Mouse (Mus musculus): Measurements from ENCODE around the gene Cdk15. TPM values are rescaled to one million over a fixed set of nuclear protein-coding genes. Genes with fewer than 3 reads are reported as not detected.
A peak's percentile ranks its signal among the peaks of the same experiment; 100 is the strongest.

The Cdk15 gene
- polyA plus RNA-seq, 1 experiment from 2014 or later = 0.32 TPM

DNA sequence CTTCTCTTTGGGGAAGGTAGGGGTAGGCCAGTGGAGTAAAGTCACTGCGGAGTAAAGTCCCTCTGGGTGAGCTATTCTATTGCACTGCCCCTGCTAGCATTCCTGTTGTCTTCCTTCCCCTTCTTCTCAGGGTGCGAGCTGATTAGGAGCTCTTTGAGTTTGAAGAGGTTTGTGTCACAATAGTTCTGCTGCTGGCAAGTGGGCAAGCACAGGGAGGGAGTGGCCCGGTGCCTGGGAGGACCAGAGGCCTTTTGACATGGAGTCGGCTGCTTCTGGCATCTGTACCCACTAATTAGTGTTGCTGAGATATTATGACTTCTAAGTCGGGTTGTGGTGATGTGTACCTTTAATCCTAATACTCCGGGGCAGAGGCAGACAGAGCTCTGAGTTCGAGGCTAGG lies 124.8 kb downstream of the Cdk15 start:
- ATAC-seq (replicated peaks; ENCODE audit: low FRiP score, low TSS enrichment, low read depth) = no peak
- H3K27me3 ChIP-seq (replicated peaks; ENCODE audit: control insufficient read depth, insufficient read depth, low read length) = no peaks in the 10 kb centered on the region
- 79% methylated on average over 7 of the region's 7 CpGs for WGBS
- no peak for DNase-seq (ENCODE audit: low spot score)
- no peak overlapping the region for H3K27ac ChIP-seq (ENCODE audit: low read depth)
- H3K4me1 ChIP-seq (replicated peaks; ENCODE audit: control insufficient read depth, insufficient read depth, low read length) = 0 out of 2 replicates have a peak, but pooled peaks cover under 1% of the 10 kb centered on the region
- H3K4me2 ChIP-seq (ENCODE audit: low read length) = no peak overlapping the region
- H3K9ac ChIP-seq (ENCODE audit: low read length) = no peak overlapping the region
- H3K36me3 ChIP-seq (ENCODE audit: control insufficient read depth, insufficient read depth, low read length) = no peaks in the 10 kb centered on the region
- H3K4me3 ChIP-seq (ENCODE audit: low read depth, low read length) = no peak overlapping the region
- no peaks in the 10 kb centered on the region for H3K9me3 ChIP-seq (ENCODE audit: control insufficient read depth, low read length)

DNA sequence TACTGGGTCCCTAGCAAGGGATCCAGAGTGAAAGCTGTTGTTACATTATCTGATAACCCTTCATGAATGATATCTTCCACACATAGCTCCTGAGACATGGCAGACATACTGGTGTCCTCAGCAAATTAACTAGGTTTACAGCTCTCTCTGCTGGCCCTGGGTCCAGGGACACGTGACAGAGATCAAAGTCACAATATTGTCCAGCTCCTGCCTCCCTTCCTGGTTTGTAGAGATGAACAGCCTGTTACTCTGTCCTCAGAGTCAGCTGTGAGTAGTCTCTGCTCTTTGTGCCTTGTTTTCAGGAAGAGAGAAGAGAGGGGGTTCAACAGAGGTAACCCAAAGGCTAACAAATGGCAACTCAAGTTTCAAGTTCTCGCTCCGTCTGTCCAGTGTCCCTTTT lies 125.8 kb downstream of the Cdk15 start:
- Histone ChIP-seq H3K36me3 (ENCODE audit: control insufficient read depth, insufficient read depth, low read length) (no peaks in the 10 kb centered on the region), H3K27me3 (replicated peaks; ENCODE audit: control insufficient read depth, insufficient read depth, low read length) (no peaks in the 10 kb centered on the region), H3K4me1 (replicated peaks; ENCODE audit: control insufficient read depth, insufficient read depth, low read length) (no peaks in the 10 kb centered on the region), H3K9me3 (ENCODE audit: control insufficient read depth, low read length) (no peaks in the 10 kb centered on the region), H3K4me2 (ENCODE audit: low read length) (no peak overlapping the region), H3K4me3 (ENCODE audit: low read depth, low read length) (no peak overlapping the region), H3K27ac (ENCODE audit: low read depth) (no peak overlapping the region), H3K9ac (ENCODE audit: low read length) (no peak overlapping the region)
- ATAC-seq (replicated peaks; ENCODE audit: low FRiP score, low TSS enrichment, low read depth) (no peak), DNase-seq (ENCODE audit: low spot score) (no peak)
- WGBS = 80% methylated on average over 3 of the region's 3 CpGs

DNA sequence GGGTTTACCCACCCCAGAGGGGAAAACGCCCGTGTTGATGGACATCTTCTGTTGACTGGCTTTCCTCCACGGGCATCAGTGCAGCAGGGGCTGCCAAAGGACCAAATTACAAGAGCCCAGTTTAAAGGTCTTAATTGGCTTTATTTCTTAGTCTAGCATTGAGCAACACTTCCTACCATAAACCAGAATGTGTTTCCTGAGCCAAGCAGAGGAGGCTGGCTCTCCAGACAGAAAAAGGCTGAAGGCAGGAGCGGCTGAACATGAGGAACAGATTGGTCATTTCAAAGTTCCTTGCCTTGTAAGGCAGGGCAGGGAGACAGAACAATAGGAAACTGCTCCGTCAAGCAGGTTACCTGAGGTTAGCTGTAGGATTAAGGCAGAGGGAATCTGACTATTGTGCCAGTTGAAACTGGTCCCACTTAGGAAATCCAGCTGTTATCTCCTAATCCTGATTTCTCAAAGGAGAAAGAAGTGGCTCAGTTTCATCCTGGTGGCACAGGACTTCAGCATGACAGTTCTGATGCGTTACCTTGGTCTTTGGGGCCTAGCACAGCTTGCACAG lies 126.4 kb downstream of the Cdk15 start:
- WGBS = 75% methylated on average over 6 of the region's 6 CpGs
- no peak overlapping the region for H3K4me2 ChIP-seq (ENCODE audit: low read length)
- no peak overlapping the region for H3K9ac ChIP-seq (ENCODE audit: low read length)
- no peak overlapping the region for H3K4me3 ChIP-seq (ENCODE audit: low read depth, low read length)
- no peak overlapping the region for H3K27ac ChIP-seq (ENCODE audit: low read depth)
- ATAC-seq (replicated peaks; ENCODE audit: low FRiP score, low TSS enrichment, low read depth) = no peak
- DNase-seq (ENCODE audit: low spot score) = no peak
- H3K27me3 ChIP-seq (replicated peaks; ENCODE audit: control insufficient read depth, insufficient read depth, low read length) = no peaks in the 10 kb centered on the region
- H3K4me1 ChIP-seq (replicated peaks; ENCODE audit: control insufficient read depth, insufficient read depth, low read length) = no peaks in the 10 kb centered on the region
- H3K36me3 ChIP-seq (ENCODE audit: control insufficient read depth, insufficient read depth, low read length) = no peaks in the 10 kb centered on the region
- H3K9me3 ChIP-seq (ENCODE audit: control insufficient read depth, low read length) = no peaks in the 10 kb centered on the region

DNA sequence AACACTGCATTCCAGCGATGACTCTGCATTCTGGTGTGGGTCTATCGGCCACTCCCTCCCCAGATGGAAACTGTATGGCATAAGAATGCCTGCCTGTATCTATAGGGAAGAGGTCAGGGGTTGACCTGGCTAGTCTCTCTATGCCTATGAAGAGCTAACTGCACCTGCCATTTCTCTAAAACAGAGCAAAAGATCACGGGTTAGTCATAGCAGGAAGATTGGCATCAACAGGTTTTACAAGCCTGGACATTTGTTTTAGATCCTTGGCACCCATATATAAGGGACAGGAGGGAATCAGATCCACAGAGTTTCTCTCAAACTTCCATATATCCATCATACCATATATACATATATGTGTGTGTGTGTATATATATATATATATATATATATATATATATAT lies 127.7 kb downstream of the Cdk15 start:
- no peaks in the 10 kb centered on the region for H3K9me3 ChIP-seq (ENCODE audit: control insufficient read depth, low read length)
- H3K4me2 ChIP-seq (ENCODE audit: low read length) = no peak overlapping the region
- no peaks in the 10 kb centered on the region for H3K27me3 ChIP-seq (replicated peaks; ENCODE audit: control insufficient read depth, insufficient read depth, low read length)
- WGBS = 86% methylated on average over 3 of the region's 3 CpGs
- H3K9ac ChIP-seq (ENCODE audit: low read length) = no peak overlapping the region
- DNase-seq (ENCODE audit: low spot score) (no peak), ATAC-seq (replicated peaks; ENCODE audit: low FRiP score, low TSS enrichment, low read depth) (no peak)
- H3K4me1 ChIP-seq (replicated peaks; ENCODE audit: control insufficient read depth, insufficient read depth, low read length) = no peaks in the 10 kb centered on the region
- no peak overlapping the region for H3K27ac ChIP-seq (ENCODE audit: low read depth)
- no peaks in the 10 kb centered on the region for H3K36me3 ChIP-seq (ENCODE audit: control insufficient read depth, insufficient read depth, low read length)
- H3K4me3 ChIP-seq (ENCODE audit: low read depth, low read length) = no peak overlapping the region

DNA sequence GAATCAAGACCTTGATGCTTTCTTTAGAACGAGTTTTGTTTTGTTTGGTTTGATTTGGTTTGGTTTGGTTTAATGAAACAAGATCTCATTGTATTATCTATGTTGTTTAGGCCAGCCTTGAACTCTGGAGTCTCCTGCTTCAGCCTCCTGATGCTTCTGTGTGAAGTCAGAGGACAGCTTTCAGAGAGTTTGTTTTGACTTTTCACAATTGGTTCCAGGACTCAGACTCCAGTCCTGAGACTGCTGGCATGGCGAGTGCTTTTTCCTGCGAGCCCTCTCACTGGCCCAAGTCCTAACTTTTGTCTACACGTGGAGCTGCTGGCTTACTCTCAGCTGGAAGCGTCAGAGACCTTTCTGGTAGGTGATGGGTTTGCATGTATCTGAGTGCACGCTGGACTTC lies 128.9 kb downstream of the Cdk15 start:
- no peak overlapping the region for H3K27ac ChIP-seq (ENCODE audit: low read depth)
- no peak for ATAC-seq (replicated peaks; ENCODE audit: low FRiP score, low TSS enrichment, low read depth)
- no peaks in the 10 kb centered on the region for H3K9me3 ChIP-seq (ENCODE audit: control insufficient read depth, low read length)
- H3K9ac ChIP-seq (ENCODE audit: low read length) = no peak overlapping the region
- H3K27me3 ChIP-seq (replicated peaks; ENCODE audit: control insufficient read depth, insufficient read depth, low read length) = no peaks in the 10 kb centered on the region
- H3K4me1 ChIP-seq (replicated peaks; ENCODE audit: control insufficient read depth, insufficient read depth, low read length) = no peaks in the 10 kb centered on the region
- WGBS = 82% methylated on average over 6 of the region's 6 CpGs
- no peaks in the 10 kb centered on the region for H3K36me3 ChIP-seq (ENCODE audit: control insufficient read depth, insufficient read depth, low read length)
- no peak overlapping the region for H3K4me3 ChIP-seq (ENCODE audit: low read depth, low read length)
- no peak for DNase-seq (ENCODE audit: low spot score)
- no peak overlapping the region for H3K4me2 ChIP-seq (ENCODE audit: low read length)

DNA sequence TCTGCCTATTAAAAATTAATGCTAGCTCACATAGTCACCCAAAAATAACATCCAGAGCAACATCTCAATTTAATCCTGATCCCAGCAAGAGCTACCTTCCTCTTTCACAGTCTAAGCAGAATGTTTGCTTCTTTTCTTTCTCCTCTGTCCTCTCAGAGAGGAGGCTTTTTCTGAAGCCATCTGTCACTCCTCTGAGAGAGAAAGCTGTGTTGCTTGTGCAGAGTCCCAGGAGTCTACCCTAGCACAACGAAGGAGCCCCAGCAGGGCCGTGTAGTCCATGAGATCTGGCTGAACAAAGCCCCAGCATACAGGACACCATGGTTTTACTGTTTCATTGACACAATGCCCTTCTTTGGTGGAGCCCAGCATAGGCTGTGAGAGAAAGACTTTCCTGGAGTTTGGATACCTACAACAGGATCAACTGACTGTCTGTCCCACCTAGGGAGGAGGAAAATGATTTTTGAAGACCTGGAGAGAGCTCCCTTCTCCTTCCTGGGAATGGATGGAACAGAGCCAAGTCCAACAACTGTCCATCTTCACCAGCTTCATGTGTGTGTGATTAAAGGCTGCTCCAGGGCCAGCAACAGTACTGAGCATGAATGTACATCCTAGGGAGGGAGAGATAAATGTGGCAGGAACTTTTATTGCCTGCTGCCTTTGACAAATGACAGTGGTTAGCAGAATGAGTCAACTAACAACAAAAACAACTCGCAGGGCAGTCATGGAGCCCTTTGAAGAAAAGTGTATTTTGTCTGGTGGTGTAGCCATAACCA lies 131.0 kb downstream of the Cdk15 start:
- WGBS = 43% methylated on average over 3 of the region's 3 CpGs
- Histone ChIP-seq H3K9me3 (ENCODE audit: control insufficient read depth, low read length) (no peaks in the 10 kb centered on the region), H3K9ac (ENCODE audit: low read length) (no peak overlapping the region), H3K4me3 (ENCODE audit: low read depth, low read length) (no peak overlapping the region), H3K4me1 (replicated peaks; ENCODE audit: control insufficient read depth, insufficient read depth, low read length) (no peaks in the 10 kb centered on the region), H3K4me2 (ENCODE audit: low read length) (no peak overlapping the region), H3K27ac (ENCODE audit: low read depth) (no peak overlapping the region), H3K36me3 (ENCODE audit: control insufficient read depth, insufficient read depth, low read length) (no peaks in the 10 kb centered on the region), H3K27me3 (replicated peaks; ENCODE audit: control insufficient read depth, insufficient read depth, low read length) (no peaks in the 10 kb centered on the region)
- no peak for DNase-seq (ENCODE audit: low spot score)
- no peak for ATAC-seq (replicated peaks; ENCODE audit: low FRiP score, low TSS enrichment, low read depth)

DNA sequence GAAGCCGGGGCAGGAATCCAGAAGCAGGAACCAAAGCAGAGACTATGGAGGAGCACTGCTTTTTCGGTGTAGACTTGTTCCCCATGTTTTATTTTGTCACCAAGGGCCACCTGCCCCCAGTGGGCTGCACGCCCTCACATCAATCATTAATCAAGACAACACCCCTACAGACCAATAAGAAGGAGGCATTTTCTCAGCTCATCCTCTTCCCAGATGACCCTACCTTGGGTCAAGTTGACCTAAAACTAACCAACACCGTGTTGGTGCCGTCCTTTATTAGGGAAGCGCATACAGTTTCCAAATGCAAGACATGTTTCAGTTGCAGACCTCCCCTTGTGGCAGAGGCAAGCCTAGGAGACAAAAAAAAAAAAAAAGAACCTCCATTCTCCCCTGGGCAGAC lies 132.5 kb downstream of the Cdk15 start:
- H3K27me3 ChIP-seq (replicated peaks; ENCODE audit: control insufficient read depth, insufficient read depth, low read length) = no peaks in the 10 kb centered on the region
- ATAC-seq (replicated peaks; ENCODE audit: low FRiP score, low TSS enrichment, low read depth) (no peak), DNase-seq (ENCODE audit: low spot score) (no peak)
- WGBS = 82% methylated on average over 6 of the region's 6 CpGs
- H3K9ac ChIP-seq (ENCODE audit: low read length) = no peak overlapping the region
- H3K4me1 ChIP-seq (replicated peaks; ENCODE audit: control insufficient read depth, insufficient read depth, low read length) = no peaks in the 10 kb centered on the region
- H3K36me3 ChIP-seq (ENCODE audit: control insufficient read depth, insufficient read depth, low read length) = no peaks in the 10 kb centered on the region
- no peak overlapping the region for H3K27ac ChIP-seq (ENCODE audit: low read depth)
- no peak overlapping the region for H3K4me2 ChIP-seq (ENCODE audit: low read length)
- H3K4me3 ChIP-seq (ENCODE audit: low read depth, low read length) = no peak overlapping the region
- no peaks in the 10 kb centered on the region for H3K9me3 ChIP-seq (ENCODE audit: control insufficient read depth, low read length)

DNA sequence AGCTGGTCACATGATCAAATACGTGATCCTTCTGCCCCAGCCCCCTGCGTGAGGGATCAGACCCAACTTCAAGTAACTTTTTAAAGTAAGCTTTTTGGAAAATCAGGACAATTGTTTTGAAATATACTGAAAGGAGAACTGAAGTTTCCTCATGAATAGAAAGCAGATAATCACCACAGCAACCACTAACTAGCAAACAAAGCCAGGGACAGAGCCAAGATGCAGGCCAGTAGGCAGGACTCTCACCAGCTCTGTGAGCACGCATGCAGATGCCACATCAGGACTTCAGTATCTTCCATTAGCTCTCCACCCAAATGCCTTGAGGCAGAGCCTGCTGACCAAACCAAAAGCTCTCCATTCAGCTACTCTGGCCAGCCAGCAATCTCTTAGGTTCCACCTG lies 135.0 kb downstream of the Cdk15 start:
- Histone ChIP-seq H3K27ac (ENCODE audit: low read depth) (no peak overlapping the region), H3K9me3 (ENCODE audit: control insufficient read depth, low read length) (no peaks in the 10 kb centered on the region), H3K4me3 (ENCODE audit: low read depth, low read length) (no peak overlapping the region), H3K27me3 (replicated peaks; ENCODE audit: control insufficient read depth, insufficient read depth, low read length) (no peaks in the 10 kb centered on the region), H3K36me3 (ENCODE audit: control insufficient read depth, insufficient read depth, low read length) (no peaks in the 10 kb centered on the region), H3K4me1 (replicated peaks; ENCODE audit: control insufficient read depth, insufficient read depth, low read length) (no peaks in the 10 kb centered on the region; the same call in 1 of the 2 replicates), H3K4me2 (ENCODE audit: low read length) (no peak overlapping the region), H3K9ac (ENCODE audit: low read length) (no peak overlapping the region)
- WGBS = 73% methylated on average over 3 of the region's 3 CpGs
- no peak for ATAC-seq (replicated peaks; ENCODE audit: low FRiP score, low TSS enrichment, low read depth)
- no peak for DNase-seq (ENCODE audit: low spot score)

DNA sequence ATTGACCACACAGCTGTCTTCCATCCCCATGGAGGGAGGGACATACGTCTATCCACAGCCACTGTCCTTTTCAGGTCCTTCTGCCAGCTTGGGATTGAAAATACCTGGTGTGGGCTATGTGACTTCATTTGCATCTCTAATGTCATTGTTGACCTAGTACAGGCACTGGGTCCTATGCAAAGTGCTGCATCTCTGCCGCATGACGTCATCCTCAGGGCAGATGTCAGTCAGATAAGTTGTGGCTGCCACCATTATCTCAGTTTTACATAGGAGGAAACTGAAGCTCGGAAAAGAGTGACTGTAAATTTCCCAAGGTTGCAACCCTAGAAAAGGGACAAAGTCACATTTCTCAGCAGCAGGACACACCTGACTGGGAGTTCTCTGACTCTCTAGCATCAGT lies 137.4 kb downstream of the Cdk15 start:
- no peak for DNase-seq (ENCODE audit: low spot score)
- no peak overlapping the region for H3K9ac ChIP-seq (ENCODE audit: low read length)
- 0 out of 2 replicates have a peak, but pooled peaks have one; percentile 20 for ATAC-seq (replicated peaks; ENCODE audit: low FRiP score, low TSS enrichment, low read depth)
- no peaks in the 10 kb centered on the region for H3K9me3 ChIP-seq (ENCODE audit: control insufficient read depth, low read length)
- H3K27me3 ChIP-seq (replicated peaks; ENCODE audit: control insufficient read depth, insufficient read depth, low read length) = no peaks in the 10 kb centered on the region
- H3K36me3 ChIP-seq (ENCODE audit: control insufficient read depth, insufficient read depth, low read length) = no peaks in the 10 kb centered on the region
- no peak overlapping the region for H3K4me3 ChIP-seq (ENCODE audit: low read depth, low read length)
- H3K4me2 ChIP-seq (ENCODE audit: low read length) = no peak overlapping the region
- H3K4me1 ChIP-seq (replicated peaks; ENCODE audit: control insufficient read depth, insufficient read depth, low read length) = no peaks in the 10 kb centered on the region; the same call in 1 of the 2 replicates
- H3K27ac ChIP-seq (ENCODE audit: low read depth) = no peak overlapping the region
- WGBS = 73% methylated on average over 4 of the region's 4 CpGs

All from intestine, embryonic 14.5 days (tissue).